Mouse (Mus musculus) c-Kit-negative CD71-positive TER-119-positive erythroid progenitor cells, embryonic 14.5 days (primary cell): Measurements from ENCODE around the gene D930048N14Rik.
"Not testable (repeated sequence)": the region's sequence is repeated elsewhere in the genome, so short reads cannot be mapped to it uniquely, and the experiment has no call there.

Experiments
- DNase-seq: peaks from one replicate; pipeline ENCODE4 v3.0.0-alpha.2; 2013; ENCODE audit warnings: low read depth, low spot score

D930048N14Rik gene

DNA sequence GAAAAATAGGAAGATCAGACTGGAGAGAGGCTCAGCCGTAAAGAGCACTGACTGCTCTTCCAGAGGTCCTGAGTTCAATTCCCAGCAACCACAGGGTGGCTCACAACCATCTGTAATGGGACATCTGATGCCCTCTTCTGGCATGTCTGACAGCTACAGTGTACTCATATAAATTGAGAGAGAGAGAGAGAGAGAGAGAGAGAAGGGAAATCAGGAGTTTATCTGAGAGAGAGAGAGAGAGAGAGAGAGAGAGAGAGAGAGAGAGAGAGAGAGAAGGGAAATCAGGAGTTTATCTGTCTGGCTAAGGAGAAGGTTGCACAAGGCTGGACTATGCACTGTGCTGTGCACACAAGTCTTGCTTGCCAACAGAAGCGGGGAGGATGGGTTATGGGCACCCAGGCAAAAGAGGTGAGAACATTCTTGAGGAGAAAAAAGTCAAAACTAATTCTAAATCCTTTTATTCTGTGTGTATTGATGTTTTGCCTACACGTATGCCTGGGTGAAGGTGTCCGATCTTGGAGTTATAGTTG lies 2.2 kb downstream of the D930048N14Rik start:
- no peak for DNase-seq

DNA sequence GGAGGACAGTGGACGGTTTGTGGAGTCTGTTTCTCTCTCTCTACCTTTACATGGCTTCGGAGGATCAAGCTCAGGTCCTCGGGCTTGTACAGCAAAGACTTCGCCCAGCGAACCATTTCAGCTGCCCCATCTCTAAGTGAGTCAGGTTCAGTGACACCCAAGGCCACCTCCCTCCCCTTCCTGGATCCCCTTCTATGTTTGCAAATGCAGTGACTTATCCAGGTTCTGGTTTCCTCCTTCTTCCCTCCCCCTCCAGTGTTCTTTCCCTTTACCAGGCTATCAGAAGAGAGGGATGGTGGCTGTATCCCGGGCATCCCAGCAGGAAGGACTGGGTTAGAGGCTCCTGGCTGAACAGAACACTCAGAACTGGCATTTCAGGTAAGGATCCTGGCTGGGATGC lies 3.0 kb downstream of the D930048N14Rik start:
- DNase-seq, result no peak

DNA sequence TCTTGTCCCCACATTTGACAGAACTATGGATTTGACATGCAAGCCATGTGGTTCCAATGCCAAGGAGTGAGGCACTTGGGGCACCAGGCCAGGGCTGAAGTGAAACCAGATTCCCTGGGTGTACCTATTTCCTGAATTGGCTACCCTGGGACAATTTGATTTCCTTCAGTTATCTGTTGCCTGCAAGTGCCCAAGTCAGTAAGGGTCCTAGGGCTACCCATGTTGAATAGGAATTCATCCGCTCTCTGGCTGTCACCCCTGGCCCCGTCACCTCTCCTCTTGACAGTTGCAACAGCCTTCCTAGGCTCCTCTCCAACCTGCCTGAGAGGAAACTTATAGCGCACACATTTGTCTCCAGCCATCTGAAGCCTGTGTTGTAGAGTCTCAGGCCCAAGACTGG lies 4.1 kb downstream of the D930048N14Rik start:
- no peak for DNase-seq

DNA sequence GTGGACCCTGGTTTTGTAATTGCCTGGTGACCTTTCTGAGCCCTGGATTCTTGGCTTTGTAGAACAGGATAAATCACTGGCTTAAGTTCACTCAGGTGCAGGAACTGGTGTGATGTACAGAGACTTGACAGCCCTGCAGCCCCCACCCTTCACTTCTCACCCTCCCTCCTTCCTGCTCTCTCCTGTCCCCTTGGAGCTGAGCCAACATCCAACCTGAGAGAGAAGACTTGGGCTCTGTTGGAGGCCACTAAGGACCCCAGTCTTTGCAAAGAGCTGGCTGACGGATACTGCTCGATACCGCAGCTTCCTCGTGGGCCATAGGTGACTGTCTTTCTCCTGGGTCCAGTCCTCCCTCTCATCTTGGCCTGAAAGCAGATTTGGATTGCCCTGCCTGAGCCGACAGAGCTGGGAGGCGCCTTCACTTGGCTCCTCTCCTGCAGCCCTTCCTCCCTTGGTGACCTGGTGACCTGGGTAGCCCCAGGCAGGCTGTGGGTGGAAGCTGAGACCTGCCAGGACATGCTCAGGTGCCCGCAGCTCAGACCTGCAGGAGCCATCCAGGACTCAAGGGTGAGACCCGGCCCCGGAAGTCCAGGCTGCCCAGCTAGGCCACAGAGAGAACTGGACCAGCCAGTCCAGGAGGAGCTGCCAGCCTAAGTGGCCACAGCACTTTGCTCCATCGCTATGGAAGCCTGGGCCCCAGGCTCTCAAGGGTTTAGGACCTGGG lies 6.2 kb downstream of the D930048N14Rik start:
- no peak for DNase-seq

DNA sequence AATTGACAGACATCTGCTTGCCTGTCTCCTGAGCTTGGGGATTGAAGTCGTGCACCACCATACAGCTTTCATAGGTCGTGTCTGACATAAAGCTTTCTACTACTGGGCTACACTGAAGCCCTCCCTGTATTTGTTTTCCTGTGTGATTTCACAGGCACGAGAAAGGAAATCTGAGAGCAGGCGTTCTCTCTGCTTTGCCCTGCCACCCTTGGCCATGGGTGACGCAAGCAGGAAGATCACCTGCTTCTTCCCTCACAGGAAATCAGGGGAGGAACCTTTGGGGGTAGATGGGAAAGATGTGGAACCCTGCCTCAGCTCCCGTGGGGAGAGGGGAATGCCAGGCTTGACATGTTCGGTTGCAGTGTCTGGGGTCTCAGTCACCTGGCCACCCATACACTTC lies 7.5 kb downstream of the D930048N14Rik start:
- DNase-seq, result no peak

DNA sequence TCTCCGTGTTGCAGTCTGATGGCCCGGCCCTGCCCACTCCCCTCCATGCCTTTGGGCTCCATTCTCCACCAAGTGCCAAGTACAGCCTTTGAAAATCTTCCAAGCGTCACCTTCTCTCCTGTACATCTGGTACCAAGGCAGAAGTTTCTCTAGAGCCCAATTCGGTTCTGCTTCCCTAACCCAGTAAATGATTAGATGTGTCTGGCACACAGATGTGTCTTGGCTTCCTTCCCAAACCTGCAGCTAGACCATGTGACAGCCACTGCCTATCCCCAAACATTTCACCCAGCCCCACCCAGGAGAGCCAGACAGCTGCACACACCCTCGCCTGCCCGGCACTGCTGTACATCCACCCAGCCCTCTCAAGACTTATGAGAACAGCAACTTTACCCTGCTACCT lies 8.0 kb downstream of the D930048N14Rik start:
- no peak for DNase-seq

DNA sequence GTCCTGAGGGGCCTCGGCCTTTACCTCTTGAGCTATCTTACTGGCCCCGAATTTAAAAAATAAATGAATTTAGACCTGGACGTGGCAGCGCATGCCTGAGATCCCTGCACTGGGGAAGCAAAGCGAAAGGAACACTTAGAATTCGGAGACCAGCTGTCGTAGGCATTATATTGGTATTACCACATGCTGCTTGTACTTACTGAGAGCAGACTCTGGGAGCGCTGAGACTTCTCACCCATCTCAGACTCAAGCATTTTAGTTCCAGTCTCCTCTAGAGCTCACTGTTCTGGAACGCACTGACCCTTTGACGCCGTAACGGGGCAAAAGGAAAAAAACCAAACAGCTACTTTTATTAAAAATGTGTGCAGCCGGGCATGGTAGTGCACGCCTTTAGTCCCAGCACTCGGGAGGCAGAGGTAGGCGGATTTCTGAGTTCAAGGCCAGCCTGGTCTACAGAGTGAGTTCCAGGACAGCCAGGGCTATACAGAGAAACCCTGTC lies 11.2 kb downstream of the D930048N14Rik start:
- no peak for DNase-seq

DNA sequence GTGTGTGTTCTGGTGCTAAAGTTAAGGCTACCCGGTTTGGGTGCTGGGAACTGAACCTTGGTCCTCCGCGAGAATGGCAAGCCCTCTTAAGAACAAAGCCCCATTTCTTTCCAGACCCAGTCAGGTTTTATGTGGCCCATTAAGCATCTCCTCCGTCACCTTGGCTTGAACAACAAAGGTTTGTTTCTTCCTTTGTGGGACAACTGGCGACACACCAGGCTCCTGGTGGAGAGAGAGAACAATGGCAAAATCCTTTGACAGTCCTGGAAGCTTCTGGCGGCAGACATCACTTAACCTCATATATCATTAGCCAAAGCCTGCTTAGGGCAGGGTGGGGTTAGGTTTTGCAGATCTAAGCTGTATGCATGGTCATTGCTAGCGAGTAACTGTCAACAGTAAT lies 11.9 kb downstream of the D930048N14Rik start:
- no peak for DNase-seq

DNA sequence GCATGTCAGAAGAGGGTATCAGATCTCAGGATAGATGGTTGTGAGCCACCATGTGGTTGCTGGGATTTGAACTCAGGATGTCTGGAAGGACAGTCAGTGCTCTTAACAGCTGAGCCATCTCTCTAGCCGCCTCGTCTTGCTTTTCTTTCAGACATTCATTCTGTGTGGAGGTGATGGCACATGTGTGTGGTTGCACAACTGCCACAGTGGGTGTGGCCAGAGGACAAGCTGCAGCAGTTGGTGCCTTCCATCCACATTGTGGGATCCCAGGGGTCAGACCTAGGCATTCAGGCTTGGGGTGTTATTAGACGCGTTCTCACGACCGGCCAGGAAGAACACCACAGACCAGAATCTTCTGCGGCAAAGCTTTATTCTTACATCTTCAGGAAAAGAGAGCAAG lies 14.0 kb downstream of the D930048N14Rik start:
- DNase-seq, result not testable (repeated sequence)

DNA sequence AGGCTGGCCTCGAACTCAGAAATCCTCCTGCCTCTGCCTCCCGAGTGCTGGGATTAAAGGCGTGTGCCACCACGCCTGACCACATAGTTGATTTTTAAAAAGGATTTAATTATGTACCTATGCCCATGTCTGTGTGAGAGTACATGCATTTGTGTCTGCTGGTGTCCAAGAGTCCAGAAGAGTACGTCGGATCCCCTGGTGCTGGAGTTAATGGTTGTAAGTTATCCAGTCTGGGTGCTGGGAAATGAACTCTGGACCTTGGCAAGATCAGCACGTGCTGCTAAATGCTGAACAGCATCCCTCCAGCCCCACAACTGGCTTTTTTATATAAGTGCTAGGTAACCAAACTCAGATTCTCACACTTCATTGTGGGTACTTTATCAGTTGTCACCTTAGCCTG lies 20.1 kb downstream of the D930048N14Rik start:
- no peak for DNase-seq

DNA sequence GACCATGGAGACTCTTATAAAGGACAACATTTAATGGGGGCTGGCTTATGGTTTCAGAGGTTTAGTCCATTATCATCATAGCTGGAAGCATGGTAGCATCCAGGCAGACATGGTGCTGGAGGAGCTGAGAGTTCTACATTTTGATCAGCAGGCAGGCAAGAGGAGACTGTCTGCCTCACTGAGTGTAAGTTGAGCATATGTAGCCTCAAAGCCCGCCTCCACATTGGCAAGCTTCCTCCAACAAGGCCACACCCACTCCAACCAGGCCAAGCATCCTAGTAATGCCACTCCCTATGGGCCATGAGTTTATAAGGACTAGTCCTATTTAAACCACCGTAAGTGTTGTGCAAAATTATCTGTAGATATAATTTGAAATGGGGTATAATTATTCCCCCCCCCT lies 20.6 kb downstream of the D930048N14Rik start:
- DNase-seq, result no peak

DNA sequence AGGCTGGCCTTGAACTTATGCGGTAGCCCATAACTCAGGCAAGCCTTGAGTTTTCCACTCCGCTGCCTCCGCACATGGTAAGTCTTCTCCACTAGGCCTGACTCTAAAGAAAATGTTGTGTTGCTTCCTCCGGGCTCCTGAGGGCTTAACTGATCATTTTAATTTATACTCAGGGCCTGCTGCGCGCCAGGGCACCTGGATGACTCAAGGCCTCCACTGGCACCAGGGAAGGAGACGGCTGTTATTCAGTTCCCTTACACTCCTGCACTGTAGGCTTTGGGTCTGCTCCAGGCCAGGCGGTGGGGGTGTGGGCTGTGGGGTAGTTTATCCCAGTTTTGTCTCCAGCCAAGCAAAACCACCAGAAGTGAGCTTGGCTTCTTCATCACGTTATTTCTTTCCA lies 22.5 kb downstream of the D930048N14Rik start:
- no peak for DNase-seq

DNA sequence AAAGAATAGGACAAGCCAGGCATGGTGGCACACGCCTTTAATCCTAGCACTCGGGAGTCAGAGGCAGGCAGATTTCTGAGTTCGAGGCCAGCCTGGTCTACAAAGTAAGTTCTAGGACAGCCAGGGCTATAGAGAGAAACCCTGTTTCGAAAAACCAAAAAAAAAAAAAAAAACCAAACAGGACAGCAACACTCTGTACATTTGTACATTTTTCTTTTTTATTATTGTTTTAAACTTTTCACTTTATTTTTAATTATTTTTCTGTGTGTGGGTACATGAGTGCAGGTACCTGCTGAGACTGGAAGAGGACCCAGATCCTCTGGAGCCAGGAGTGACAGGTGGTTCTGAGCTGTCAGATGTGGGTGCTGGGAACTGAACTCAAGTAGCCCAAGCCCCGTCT lies 24.6 kb downstream of the D930048N14Rik start:
- DNase-seq, result no peak

DNA sequence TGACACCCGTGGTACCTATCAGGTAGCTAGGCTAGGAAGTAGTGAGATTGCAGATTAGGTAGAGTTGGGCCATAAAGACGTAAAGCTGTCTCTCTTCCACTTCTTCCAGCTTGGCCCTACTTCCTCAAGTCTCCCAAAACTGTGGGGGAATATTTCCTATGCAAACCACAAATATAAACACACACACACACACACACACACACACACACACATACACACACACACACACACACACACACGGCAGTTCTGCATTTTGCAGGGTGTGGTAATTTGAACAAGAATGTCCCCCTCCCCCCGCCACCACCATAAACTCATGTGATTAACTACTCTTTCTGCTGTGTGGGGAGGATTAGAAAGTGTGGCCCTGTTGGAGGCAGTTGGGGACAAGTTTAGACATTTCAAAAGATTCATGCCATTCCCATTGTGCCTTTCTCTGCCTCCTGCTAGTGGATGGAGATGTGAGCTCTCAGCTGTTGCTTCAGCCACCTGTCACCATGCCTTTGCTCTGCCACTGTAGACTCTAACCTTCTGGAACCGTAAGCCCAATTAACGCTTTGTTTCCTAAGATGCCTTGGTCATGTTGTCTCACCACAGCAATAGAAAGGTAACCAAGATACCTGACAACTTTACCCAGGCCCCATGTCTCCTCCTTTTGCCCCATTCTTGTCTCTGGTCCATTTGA lies 27.1 kb downstream of the D930048N14Rik start:
- no peak for DNase-seq

DNA sequence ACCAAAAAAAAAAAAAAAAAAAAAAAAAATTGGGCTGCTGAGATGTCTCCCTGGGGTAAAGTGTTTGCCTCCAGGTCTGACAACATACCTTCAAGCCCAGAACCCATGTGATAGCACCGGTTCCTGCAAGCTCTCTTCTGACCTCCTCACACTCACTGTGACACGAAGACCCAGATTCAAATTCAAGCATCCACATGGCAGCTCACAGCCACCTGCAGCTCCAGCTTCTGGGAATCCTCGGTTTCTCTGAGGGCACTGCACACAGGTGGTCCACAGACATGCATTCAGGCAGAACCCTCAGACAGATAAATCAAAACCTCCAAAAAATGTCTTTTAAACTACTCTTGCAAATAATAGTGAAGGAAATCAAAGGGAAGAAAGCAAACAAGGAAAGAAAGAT lies 28.7 kb downstream of the D930048N14Rik start:
- DNase-seq, result no peak

DNA sequence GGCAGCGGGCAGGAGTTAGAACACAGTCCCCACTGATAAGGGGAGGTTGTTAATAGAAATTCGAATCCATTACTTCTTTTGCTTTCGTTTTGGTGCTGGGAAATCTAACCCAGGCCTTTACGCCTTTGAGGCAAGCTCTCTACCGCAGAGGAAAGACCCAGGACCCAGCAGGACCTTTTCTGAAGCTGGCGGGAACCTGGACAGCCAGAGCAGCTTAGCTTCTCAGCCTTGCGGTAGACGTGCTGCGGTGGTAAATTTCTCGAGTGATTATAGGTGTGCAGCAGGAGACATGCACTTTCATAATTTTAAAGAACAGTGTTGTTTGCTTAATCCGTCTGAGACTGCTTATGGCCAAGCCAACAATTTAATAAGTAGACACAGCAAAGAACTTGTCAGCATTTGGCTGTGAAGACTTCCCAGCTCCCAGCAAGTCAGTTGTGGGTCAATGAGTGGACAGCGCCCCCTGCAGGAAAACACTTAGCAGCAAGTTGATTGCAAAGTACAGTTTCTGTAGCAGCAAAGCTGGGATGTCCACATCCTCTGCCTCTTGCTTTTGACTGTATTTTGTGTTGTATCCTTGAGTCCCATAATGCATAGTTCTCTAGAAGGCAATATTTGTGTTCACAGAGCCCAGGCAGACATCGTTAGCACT lies 30.7 kb downstream of the D930048N14Rik start:
- peak; percentile 56 for DNase-seq

DNA sequence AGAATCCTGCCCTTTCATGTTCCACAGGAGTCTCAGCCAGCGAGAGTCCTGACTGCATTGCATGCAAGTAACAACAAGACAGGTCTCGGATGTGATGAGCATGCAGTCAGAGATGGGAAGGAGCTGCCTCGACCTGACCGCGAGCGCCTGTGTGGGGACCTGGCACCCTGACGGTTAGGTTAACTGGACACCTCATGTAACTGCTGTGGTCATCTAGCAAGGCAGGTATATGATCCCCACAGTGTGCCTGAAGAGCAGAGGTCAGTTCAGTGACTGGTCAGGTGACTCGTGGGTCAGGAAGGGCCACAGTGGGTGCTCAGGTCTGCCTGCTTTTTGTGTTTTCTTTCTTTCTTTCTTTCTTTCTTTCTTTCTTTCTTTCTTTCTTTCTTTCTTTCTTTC lies 31.2 kb downstream of the D930048N14Rik start:
- DNase-seq, result no peak

DNA sequence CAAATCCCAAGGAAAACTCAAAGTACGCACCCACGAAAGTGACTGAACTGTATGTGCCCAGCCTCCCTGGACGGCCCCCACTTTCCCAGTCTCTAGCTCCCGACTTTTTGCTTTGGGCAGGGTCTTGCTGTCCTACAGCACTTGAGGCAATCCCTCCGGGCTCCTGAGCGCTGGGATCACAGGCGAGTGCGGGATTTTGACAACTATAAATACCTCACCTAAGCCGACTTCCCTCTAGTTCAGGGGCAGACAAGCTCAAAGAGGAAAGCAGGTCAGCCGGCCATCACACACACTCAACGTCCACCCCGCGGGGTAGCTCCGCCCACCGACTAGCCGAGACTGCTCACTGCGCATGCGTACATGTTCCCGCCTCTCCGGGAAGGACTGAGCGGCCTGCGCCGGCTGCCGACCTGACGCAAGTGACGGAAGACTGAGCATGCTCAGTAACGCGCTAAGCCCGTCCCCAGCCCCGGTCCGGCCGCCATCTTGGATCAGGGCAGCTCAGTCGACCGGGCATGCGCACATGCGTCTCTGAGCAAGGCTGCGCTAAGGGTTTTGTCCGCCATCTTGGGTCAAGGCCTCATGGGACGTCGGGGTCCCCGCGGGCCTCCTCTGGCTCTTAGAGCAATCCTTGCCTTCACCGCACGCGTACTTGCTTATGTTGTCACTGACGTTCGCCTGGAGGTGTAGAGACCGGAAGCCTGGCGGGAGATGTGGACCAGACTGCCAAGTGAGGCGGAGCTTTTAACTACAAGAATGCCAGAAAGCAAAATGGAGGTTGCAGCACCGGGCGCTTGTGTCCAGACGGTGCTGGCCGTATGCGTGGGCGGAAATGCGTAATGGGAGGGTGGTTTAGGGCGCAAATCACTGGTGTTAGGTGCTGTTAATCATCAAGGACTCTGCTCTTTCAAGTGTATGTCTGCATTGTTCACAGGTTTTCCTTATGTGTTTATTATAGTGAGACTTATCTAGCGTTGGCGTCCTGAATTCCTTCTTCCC lies 37.9 kb downstream of the D930048N14Rik start, which contains the start of gene 0610009B22Rik:
Gene 0610009B22Rik, minus strand, starts transcription at position 545 of the 999 bp plus-strand sequence.
- DNase-seq, result peak; percentile 100

DNA sequence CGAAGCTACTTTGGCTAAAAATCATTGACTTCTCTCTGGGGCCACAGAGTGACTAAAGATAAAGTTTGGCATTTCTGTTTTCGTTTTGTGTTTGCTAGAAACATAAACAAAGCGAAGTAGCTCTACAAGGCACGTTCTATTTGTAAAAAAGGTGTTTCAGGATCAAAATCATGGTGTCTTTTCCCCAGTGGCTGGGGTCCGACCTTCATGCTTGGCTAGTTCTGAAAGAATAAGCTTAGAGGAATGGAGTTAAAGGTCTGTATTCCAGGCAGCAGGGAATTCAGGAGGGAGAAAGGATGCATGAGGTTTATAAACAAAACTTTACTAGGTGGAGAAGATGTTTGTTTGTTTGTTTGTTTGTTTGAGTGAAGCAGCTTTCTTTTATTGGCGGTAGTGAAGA lies 38.6 kb downstream of the D930048N14Rik start:
- DNase-seq, result no peak

DNA sequence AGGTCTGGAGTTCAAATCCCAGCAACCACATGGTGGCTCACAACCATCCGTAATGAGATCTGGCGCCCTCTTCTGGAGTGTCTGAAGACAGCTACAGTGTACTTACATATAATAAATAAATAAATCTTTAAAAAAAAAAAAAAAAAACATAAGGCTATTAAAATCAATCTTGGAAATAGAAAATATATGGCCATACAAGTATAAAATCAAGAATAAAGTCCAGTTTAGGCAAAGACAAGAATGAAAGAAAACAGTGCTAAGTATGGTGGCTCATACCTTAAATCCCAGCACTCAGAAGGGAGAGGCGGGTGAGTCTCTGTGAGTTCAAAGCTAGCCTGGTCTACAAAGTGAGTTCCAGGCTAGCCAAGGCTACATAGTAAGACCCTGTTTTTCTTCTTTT lies 39.8 kb downstream of the D930048N14Rik start:
- not testable (repeated sequence) for DNase-seq

DNA sequence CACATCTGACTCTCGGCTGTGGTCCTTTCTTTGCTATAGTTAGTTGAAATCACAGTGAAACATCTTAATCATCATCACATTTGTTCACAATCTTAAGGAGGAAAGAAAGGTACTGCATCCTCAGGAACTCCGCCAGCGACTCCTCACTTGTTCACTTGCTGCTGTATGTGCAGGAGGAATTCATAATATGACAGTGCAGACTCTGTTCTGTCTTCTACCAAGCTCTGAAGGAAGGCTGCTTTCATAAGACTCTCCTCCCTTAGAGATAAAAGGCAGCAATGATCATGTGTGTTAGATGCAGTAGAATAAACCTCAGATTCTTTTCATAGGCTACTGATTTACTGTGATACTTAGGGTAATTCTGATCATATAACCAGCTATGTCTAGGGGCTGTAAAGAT lies 44.2 kb downstream of the D930048N14Rik start:
- no peak for DNase-seq
